Mouse (Mus musculus) cerebellum, adult 8-10 months (tissue): ENCODE results near the gene Tyrobp.

Source experiments
- DNase-seq: peaks from one replicate; pipeline ENCODE4 v3.0.0; 2022

Gene Tyrobp

DNA sequence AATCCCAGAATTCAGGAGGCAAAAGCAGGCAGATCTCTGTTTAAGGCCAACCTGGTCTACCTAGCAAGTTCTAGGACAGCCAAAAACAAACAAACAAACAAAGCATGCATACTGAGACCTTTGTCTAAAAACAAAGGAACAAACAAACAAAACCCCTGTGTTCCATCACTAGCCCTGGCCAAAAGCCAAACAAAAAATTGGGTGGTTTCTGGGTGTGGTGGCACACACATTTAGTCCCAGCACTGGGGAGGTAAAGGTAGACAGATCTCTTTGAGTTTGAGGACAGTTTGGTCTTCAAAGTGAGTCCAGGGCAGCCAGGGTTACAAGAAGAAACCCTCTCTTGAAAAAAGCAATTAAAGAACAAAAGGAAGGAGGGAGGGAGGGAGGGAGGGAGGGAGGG is 15.8 kb downstream of the Tyrobp start:
- peak; percentile 10 for DNase-seq

DNA sequence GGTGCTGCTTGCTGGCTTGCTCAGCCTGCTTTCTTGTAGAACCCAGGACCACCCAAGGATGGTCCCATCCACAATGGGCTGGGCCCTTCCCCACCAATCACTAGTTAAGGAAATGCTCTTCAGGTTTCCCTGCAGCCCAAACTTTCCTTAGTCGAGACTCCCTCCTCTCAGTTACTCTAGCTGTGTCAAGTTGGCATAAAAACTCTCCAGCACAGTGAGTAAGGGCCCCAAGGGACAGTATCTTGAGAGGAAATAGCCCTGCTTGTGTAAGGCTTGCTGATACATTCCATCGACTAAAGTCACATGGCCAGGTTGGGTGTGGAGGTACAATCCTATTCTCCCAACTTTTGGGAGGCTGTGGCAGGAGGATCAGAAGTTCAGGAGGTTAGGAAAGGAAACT is 16.6 kb downstream of the Tyrobp start:
- DNase-seq: no peak

DNA sequence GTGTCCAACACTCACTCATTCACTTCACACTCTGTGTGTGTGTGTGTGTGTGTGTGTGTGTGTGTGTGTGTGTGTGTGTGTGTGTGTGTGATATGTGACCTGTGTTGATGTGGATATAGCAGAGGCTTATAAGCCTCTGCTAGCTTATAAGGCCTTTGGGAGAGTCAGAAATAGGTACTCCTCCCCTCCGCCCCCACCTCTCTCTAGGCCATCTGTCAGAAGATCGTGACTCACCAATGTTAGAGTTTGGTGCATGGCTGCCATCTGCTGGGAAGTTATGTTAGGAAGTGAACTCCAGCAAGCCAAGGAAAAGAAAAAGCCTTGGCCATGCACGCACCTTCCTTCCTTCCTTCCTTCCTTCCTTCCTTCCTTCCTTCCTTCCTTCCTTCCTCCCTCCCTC is 18.2 kb downstream of the Tyrobp start:
- peak; percentile 90 for DNase-seq

DNA sequence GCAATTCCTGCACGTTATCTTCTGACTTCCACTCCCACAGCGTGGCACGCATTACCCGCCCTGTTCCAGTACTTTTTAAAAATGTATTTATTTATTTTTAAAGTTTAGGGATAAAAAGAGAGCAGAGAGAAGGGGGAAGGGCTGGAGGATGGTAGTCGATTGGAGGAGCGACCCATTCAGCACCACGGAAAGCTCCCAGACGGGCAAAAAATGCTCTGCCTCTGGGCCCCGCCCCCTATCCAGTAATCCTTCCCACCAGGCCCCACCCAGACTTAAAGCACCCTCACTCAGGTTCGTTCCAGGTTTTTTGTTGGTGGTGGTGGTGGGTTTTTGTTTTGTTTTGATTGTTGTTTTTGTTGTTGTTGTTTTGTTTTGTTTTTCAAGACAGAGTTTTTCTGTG is 20.7 kb downstream of the Tyrobp start:
- DNase-seq: peak; percentile 15

DNA sequence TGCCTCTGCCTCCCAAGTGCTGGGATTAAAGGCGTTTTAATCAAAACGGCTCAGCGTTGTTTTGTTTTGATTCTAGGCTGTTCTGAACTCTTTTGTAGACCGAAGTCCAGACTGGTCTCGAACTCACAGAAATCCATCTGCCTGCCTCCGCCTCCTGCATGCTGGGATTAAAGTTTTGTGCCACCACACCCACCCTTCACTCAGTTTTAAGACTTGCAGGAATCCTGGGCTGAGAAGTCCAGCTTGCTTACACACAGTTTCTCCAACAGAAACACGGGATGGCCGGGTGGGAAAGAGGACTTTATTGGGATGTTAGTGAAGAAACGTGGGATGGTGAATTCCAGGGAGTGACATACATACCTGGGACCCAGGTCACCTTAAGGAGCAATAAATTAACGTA is 21.1 kb downstream of the Tyrobp start:
- DNase-seq: no peak

DNA sequence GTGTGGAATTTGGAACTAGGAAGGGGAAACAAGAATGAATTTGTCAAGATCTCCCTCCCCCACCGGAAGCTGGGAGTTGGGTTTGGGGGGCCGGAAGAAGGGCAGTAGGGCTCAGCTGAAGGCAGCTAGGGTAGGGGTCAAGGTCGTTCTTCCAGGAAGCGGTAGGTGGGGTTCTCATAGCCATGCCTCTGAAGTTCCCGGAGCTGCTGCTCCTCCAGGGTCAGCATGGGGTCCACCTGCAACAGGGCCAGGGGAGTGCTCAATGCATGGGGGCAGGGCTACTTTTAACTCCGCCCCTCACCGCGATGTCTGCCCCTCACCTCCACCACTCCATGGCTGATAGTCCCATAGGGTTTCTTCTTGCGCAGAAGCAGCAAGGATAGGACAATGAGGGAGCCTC is 21.6 kb downstream of the Tyrobp start:
- no peak for DNase-seq

DNA sequence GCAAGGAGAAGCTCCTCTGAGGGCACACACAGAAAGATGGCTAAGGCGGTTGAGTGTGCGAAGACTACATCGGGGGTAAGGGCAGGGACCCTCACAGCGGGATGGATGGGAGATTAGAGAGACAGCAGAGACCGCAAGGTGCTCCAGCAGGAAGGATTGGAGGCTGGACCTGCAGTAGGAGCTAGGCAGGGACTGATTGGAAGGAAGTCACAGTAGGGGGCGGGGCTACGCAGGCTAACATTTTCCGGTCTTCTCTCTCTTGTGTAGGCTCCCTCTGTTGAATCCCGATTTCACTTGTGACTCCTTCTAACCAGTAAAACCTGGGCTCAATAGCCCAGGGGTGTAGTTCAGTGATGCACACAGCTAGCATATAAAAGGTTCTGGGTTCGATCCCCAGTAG is 23.3 kb downstream of the Tyrobp start:
- DNase-seq: no peak

DNA sequence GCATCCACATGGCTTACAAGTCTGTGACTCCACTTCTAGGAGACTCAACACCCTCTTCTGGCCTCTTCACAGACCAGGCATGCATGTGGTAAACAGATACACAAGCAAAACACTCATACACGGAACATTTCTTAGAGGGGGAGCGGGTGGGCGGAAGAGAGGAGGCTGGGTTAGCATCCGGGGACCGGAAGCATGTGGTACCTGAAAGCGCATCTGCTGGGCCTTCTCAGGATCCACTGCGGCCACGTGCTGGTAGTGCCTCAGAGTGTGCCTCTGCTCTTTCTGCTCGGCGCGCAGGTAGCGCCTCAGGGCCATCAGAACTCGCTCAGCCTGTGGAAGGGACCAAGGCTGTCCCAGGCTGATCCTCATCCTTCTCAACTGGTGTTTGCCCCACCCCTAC is 26.2 kb downstream of the Tyrobp start:
- no peak for DNase-seq

DNA sequence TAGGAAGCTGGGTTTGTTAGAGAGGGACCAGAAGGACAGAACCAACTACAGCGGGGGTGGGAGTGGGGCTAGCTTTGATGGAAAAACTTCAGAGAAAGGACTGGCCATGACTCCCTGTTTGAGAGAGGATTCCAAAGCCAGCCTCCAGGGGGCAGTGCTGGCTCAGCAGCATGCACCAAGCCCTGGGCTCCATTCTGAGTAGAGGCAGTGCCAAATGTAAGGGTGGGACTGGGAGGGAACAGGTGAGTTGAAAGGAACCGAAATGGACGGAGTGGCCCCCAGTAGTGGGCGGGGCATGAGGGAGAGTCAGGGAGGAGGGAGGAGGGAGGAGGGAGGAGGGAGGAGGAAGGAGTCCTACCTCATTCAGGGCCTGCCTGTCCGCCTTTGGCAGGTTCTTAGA is 27.1 kb downstream of the Tyrobp start:
- peak; percentile 68 for DNase-seq

DNA sequence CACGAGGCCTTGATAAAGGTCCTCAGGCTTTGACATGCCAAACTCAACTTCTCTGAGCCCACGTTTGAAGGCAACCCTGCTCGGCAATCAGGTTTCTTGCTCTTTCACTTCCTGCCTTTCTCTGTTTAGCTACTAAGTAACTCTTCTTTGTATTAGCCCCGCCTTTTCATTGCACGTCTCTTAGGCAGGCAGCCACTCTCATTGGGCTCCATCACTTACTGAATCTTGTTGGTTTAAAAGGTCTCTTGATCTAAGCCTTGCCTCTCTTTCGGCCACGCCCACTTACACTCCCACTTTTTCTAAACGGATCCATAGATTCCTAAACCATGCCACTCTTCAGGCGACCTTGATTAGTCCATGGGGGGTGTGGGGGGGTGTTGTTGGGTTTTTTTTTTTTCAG is 30.1 kb downstream of the Tyrobp start:
- peak; percentile 19 for DNase-seq

DNA sequence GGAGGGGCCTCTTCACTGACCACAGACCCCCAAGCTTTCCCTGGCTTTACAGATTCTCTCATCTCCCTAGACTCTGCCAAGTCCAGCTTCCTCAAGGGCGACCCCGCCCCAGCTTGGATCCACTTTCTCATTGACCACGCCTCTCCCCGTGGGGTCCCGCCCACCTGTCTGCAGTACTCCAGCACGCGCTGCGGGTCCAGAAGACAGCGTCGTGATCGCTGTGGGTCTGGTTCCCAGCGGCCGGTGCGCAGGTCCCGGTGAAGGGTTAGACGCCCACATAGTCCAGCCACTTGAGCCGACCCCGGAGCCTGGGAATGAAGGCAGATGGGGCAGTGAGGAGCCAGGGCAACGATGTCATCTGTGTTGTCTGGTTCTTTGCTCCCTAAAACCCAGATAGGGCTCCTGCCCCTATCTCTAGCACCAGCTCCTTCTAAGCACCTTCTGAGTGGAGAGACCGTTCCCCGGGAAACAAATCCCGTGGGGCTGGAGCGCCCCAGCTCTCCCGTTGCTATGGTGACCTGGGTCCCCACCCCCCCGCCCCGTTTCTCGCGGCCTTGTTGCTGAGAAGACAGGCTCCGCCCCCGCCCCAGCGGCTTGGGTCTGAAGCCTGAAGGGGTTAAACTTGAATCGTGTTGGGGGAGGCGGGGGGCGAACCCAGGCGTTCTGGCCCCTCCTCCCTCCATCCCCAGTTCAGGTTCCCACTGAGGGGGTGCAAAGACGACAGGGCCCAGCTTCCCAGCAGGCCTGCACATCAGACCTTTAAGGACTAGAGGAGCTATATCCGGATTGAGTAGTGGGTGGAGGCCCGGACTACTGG is 30.8 kb downstream of the Tyrobp start:
- DNase-seq: peak; percentile 43

DNA sequence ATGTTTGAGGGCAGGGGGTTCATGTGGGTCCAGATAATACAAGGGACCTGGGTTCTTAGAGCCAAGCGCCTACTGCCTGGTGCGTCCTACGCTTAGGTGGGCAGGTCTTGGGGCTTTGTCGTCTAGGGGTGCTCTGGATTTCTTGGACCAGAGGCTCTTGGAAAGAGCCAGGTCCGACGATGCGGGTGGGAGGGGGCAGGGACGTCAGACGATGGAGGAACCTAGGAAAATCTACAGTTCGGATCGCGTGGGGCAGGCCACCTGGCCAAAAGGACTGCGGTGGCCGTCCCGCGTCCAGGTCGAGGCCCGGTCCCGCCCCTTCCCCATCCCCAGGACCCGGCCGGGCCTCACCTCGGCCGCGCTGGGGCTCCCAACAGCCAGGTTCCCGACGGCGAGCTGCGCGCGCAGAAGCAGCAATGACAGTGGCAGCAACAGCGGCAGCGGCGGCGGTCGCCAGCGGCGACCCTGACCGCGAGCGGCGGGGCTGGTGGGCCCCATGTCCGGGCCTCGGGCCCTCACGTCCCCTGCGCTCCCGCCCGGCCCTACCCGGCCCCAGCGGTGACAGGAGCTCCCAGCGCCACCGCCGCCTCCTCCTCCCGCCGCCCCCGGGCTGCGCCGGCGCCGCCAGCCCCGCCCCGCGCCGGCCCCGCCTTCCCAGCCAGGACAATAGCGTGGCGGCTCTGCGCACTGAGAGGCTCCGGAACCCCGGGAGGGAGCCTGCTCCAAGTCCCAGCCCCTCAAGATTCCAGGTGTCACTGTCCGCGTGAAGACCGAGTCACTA is 31.6 kb downstream of the Tyrobp start, which contains the start of gene Aplp1:
Aplp1 (minus strand) TSS at position 565 of the 781 bp plus-strand sequence.
- DNase-seq: peak; percentile 76

DNA sequence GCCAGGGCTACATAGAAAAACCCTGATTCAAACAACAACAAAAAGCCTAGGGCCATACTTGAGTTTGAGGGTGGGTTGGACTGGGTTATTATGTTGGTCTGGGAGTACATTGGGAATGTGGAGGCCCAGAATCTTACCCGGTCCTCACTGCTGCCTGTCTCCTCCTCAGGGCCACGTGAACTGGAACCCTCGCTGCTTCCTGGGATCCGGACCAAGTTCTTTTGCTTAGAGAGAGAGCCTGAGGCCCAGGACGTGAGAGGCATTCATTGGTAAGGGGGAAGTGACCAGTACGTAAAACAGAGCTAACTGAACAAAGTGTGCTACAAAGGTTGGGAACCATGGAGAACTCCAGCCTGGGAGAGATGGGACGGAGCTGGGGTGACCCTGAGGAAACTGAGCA is 36.7 kb downstream of the Tyrobp start:
- DNase-seq: no peak

DNA sequence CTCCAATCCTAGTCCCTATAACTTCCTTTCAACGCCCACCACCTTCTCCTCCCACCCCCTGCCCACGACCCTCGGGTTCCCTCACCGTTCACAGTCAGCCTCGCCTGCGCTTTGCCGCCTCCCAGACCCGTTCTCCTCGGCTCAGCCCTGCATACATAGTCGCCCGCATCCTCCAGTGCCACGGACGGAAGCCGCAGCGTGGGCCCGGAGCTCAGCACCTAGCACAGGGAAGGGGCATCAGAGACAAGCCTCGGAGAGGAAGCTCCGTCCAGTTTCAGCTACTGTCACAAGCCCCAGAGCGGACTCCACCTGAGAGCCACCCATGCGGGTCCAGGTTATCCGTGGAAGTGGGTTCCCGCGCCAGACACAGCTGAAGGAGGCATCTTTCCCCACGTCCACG is 39.8 kb downstream of the Tyrobp start:
- no peak for DNase-seq

DNA sequence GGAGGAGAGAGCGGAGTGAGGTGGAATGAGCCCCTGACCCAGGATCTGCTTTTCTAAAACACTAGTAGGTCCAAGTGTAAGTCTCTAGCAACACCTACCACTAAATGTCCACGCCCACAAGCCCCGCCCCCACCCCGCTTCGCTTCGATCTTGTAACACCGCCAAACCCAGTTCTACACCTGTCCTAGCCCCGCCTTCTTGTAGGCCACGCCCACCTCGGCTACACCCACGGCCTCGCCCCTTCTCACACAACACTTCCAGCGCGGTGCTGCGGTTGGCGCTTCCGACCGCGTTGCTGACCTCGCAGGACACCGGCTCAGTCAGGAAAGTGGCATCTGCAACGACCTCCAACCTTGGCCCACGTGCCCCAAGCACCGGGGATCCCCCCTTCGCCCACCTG is 40.2 kb downstream of the Tyrobp start:
- DNase-seq: no peak

DNA sequence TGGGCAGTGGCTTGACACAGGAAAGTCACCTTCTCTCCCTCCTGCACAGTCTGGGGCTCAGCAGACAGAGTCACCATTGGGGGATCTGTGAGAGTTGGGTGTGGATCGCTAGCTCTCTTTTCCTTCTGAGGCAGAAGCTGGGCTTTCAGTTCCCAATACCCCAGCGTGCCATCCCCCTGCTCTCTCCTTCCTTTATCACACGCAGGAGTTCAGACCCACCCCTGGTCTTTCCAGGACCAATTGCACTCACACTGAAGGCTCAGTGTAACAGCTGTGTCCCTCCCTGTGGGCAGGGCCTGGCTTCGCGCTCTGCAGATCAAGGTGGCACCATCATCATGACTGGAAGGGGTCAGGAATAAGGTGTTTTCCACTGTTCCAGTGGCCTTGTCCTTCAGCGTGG is 40.7 kb downstream of the Tyrobp start:
- no peak for DNase-seq

DNA sequence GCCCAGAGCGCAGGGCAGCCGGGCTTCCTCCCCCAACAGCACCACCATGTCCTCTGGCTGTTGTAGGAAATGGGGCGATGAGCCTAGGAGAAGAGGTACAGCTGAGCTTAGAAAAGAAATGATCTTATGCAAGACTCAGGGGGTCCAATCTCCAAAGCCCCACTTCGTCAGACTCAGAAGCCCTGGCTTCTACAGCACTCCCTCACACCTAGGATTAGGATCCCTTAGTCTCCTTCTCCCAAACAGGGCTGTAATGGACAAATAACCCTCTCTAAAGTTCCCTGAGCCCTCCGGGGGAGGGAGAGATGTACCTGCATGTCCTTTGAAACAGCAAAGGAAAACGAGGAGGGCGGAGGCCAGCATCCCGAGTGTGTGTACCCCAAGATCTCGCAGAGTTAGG is 42.9 kb downstream of the Tyrobp start:
- DNase-seq: no peak

DNA sequence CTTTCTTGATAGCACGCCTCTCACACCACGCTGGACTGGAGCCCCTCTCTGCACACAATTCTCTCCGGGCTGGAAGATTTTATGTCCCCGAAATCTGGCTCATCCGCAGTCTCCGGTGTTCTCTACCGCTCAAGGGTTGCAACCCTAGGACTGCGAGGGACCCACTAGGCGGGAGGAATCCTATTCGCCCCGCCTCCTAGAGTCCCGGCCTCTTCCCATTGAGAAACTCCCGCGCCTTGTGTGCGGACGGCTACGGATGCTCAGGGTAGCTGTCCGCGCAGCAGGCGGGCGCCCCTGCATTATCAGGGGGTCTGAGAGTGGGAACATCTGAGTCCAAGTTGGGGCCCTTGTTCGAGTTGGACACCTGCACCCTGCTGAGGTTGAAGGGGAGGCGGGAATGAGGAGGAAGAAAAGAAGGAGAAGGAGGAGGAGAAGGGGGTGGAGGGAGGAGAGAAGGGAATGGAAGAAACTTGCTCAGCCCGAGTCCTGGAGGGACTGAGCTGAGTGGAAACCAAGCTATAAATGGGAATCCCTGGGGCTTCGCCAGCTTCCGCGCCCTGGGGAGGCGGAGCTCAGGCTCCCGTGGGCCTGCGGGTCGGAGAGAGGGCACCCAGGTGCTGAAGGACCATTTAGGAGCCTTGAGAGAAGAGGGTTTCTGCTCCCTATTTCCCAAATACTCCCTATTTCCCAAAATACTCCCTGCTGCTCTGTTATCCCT is 43.5 kb downstream of the Tyrobp start:
- no peak for DNase-seq

DNA sequence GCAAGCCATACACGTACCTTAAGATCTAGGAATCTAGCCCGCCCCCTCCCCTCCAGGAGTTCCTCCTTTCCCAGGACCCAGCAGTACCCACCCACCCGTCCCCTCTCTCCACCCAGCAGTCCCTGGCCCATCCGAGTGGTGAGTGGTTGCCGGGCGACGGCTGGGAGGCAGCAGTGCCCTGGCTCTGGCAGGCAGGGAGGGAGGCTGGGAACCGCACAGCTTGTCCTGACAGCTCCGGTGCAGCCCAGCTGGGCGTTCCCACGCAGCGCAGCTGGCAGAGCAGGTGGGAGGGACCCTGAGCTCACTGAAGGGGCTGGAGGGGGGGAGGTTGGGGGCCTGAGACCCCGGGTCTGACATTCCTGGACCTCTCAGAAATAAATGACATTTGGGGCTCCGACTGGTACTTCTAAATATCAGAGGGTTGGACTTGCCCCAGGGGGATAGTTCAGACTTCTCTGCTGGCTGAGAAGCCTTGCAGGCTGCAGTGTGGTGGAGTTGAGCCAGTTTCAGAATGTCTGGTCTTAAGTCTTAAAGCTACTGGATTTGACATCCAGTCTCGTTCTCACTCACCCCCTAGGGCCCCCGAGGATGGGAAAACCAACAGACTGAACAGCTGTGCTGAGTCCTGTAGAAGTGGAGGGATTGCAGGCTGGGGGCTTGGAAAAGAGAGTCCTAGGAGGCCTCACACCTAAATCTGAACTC is 44.2 kb downstream of the Tyrobp start, which contains the start of the genes Kirrel2 and Nphs1:
Kirrel2 (minus strand) TSS at position 62 of the 702 bp plus-strand sequence.
Nphs1 (plus strand) TSS at position 687 of the 702 bp plus-strand sequence.
- no peak for DNase-seq

DNA sequence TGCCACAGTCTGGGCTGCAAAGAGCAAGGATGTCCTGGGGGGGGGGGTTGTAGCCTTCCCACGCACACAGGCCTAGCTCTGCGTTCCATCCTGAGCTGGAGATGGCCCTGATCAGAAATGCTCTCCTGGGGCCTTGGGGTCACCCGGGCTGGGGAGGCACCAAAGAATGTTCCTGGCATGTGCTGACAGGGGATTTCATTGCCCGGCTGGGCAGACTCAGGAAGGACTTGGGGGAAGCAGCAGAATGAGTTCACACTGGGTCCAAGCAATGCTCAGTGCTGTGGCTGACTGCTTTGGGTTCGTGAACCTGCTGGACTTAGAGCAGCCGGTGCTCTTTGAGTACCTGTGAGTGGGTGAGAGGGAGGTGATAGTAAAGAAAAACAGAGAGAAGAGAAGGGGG is 45.9 kb downstream of the Tyrobp start:
- DNase-seq: no peak

DNA sequence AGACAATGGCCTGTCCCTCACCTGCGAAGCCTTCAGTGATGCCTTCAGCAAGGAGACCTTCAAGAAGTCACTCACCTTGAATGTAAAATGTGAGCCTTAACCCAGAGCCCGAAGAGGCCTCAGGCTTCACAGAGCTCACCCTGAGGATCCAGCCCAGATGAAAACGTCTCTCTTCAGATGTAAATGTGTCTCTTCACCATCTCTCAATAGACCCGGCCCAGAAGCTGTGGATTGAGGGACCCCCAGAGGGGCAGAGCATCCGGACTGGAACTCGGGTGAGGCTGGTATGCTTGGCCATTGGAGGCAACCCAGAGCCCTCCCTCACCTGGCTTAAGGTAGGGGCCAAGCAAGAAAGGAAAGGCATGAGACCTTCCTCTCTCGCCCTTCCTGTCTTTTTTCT is 50.0 kb downstream of the Tyrobp start:
- DNase-seq: no peak

DNA sequence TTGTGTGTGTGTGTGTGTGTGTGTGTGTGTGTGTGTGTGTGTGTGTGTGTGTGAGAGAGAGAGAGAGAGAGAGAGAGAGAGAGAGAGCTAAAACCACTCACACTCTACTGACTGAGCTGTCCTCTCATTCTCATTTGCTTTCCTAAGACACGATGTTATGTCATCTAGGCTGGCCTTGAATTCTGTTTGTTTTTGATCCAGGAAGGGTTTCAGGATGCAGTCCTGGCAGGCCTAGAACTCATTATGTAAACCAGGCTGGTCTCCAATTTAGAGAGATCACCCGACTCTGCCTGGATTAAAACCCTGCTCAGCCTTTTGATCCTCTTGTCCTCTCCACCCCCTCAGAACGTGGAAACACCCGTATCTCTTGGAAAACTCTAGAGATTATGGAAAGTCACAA is 50.4 kb downstream of the Tyrobp start:
- no peak for DNase-seq

DNA sequence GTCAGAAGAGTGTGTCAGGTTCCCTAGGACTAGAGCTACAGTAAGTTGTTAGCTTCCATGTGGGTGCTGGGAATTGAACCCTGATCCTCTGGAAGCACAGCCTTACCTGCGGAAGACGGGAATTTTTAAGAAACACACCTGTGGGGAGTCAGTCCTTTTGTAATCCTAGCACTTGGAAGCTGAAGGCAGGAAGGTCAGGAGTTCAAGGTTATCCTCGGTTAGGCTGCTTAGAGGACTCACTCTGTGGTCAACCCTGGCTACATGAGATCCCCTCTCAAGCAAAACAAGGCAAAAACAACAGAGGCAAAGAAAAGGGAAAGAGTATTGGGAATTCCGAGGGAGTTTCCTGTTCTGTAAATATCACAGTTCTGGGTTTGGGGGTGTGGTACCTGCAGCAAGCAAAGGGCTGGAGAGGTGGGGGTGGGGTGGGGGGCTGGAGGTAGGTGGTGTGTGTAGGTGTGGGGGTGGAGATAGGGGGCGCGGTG is 51.3 kb downstream of the Tyrobp start:
- no peak for DNase-seq
